Mouse (Mus musculus) kidney, adult 2 months (tissue): ENCODE results near the gene Emid1.
A peak's percentile ranks its signal among the peaks of the same experiment; 100 is the strongest.

Source experiments
- CTCF ChIP-seq: fragments of 200-500 bp; conservative IDR thresholded peaks from 2 replicates; pipeline ENCODE4 v1.5.1; 2011; ENCODE audit warnings: low read depth, mild to moderate bottlenecking, control low read depth, low read length, moderate library complexity, mixed read lengths; ENCODE audit not compliant: insufficient read depth, insufficient read length
- POLR2A ChIP-seq: fragments of 200-500 bp; IDR thresholded peaks from one replicate; pipeline ENCODE4 v1.6.1; 2011; ENCODE audit warnings: low read depth, low read length, control low read depth

DNA sequence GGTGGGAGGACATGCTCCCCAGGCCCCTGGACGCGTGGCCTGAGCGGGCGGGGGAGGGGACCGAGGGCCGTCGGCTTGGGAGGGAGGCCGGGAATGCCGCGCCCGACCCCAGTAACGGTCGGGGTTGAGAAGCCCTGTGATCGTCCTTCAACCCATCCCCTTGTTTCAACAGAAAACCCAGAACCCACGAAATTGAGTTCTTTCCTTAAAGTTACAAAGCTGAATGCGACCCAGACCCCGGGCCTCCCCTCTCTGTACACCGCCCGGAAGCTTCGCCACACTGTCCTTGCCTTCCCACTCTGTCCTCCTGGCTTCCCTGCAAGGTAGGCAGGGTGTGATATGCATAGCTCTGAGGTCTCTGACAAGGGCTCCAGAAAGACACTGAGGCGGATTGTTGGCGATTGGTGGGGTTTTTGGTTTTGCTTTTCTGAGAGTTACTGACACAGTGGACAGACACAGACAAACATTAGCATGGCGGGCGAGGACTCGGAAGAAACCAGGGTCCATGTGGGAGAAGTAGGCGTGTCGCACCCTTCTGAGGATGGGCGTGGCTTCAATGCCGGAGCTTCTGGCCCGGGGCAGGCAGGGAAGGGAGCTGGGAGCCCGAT, 52.4 kb downstream of the Emid1 start:
- TF ChIP-seq POLR2A (peak; percentile 78), CTCF (no peak)
